Mouse (Mus musculus) CD4-positive, CD25-positive, alpha-beta regulatory T cell, adult 4 months (primary cell): Measurements from ENCODE around the gene Obscn. TPM values are rescaled to one million over a fixed set of nuclear protein-coding genes. Genes with fewer than 3 reads are reported as not detected.

Experiments
- ATAC-seq: one replicate; pipeline ENCODE4 v1.8.0; 2017
- polyA plus RNA-seq, 2 experiments: library from polyadenylated mRNA; unstranded; fragments of 100-300 nt; shearing (Covaris generic); gene quantifications; one replicate each; pipeline ENCODE4 v1.2.1; 2017

Obscn gene
- polyA plus RNA-seq, 2 experiments from 2014 or later: not detected

GRCm38 (mm10) chr11:59044703-59045330, 91.4 kb downstream of the Obscn start:
- no peak for ATAC-seq

- ATAC-seq: no peak
Measured at GRCm38 (mm10) chr11:59029003-59029402, 107.2 kb downstream of the Obscn start.

- no peak for ATAC-seq
Measured at GRCm38 (mm10) chr11:59026411-59026810, 109.8 kb downstream of the Obscn start.

- ATAC-seq: no peak
Measured at GRCm38 (mm10) chr11:59015052-59015451, 121.2 kb downstream of the Obscn start.

- no peak for ATAC-seq
Measured at GRCm38 (mm10) chr11:59002327-59003079, 133.7 kb downstream of the Obscn start.

- no peak for ATAC-seq
Measured at GRCm38 (mm10) chr11:59000635-59001034, 135.6 kb downstream of the Obscn start.

- ATAC-seq: no peak
Measured at GRCm38 (mm10) chr11:58999830-59000229, 136.4 kb downstream of the Obscn start.

GRCm38 (mm10) chr11:58999158-58999557, 137.0 kb downstream of the Obscn start:
- ATAC-seq: no peak

- ATAC-seq: no peak
Measured at GRCm38 (mm10) chr11:58997541-58997940, 138.7 kb downstream of the Obscn start.

GRCm38 (mm10) chr11:58995807-58996370, 140.3 kb downstream of the Obscn start:
- ATAC-seq: no peak

- ATAC-seq: no peak
Measured at GRCm38 (mm10) chr11:58995061-58995806, 141.0 kb downstream of the Obscn start.

- no peak for ATAC-seq
Measured at GRCm38 (mm10) chr11:58994337-58994826, 141.8 kb downstream of the Obscn start.

- no peak for ATAC-seq
Measured at GRCm38 (mm10) chr11:58993091-58993670, 143.0 kb downstream of the Obscn start.

GRCm38 (mm10) chr11:58991911-58992310, 144.3 kb downstream of the Obscn start:
- ATAC-seq: no peak

GRCm38 (mm10) chr11:58990794-58991193, 145.4 kb downstream of the Obscn start:
- no peak for ATAC-seq

GRCm38 (mm10) chr11:58990141-58990540, 146.1 kb downstream of the Obscn start:
- ATAC-seq: no peak

GRCm38 (mm10) chr11:58989166-58989565, 147.0 kb downstream of the Obscn start:
- no peak for ATAC-seq

- ATAC-seq: no peak
Measured at GRCm38 (mm10) chr11:58985299-58985917, 150.8 kb downstream of the Obscn start.

- ATAC-seq: no peak
Measured at GRCm38 (mm10) chr11:58984657-58985056, 151.5 kb downstream of the Obscn start.

- no peak for ATAC-seq
Measured at GRCm38 (mm10) chr11:58983691-58984341, 152.4 kb downstream of the Obscn start.

GRCm38 (mm10) chr11:58982471-58983097, 153.6 kb downstream of the Obscn start:
- no peak for ATAC-seq
